ENCODE assay signal across 9 mouse cellular contexts in the genomic region with DNA sequence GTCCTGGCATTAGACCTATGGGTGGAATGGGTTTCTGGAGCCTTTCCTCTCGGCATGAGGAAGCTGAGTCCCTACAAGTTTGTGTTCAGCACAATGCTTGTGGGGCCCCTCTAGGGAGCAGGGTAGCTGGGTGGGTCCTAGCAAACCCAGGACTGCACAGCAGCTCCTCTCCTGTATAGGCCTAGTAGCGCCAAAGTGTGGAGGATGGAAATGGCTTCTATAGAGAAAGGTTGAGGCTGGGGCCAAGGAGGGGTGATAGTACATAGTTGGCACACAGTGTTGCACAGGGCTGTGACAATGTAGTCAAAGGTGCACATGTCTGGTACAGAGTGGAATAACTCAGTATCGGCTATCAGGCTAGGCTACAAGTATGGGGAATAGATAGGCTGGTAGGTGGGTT. TPM values are rescaled to one million over a fixed set of nuclear protein-coding genes. Genes with fewer than 3 reads are reported as not detected.
A peak's percentile ranks its signal among the peaks of the same experiment; 100 is the strongest.
DNase-seq lines count a peak whose midpoint lies in the region; ATAC-seq and TF ChIP-seq lines count a peak whose summit lies in the region.
"Had no signal": no experiment of that assay in that cellular context is flagged by ENCODE, and none has a peak within 500 bp of the region (broad histone marks: within the 10 kb centered on the region; RNA-seq: fewer than 3 reads in every experiment).

No protein-coding gene starts in this region.

- TF ChIP-seq CTCF in kidney, adult 2 months (conservative IDR thresholded peaks at IDR 0.05; ENCODE audit: insufficient read depth, insufficient read length, low read depth, low read length) = no peak
- no peak for TF ChIP-seq CTCF in hindbrain, postnatal 0 days (IDR thresholded peaks at IDR 0.05; ENCODE audit: low read depth)

- TF ChIP-seq POLR2A in kidney, adult 2 months (IDR thresholded peaks at IDR 0.05; ENCODE audit: low read depth, low read length) = no peak
- TF ChIP-seq POLR2A in myocyte (IDR thresholded peaks at IDR 0.05; ENCODE audit: insufficient read length, low read depth) = no peak

- no peak for ATAC-seq in hindbrain, postnatal 0 days

- peak overlapping the region; percentile 97 for H3K4me2 ChIP-seq in hindbrain, postnatal 0 days (ENCODE audit: low read depth, low read length)
- peak overlapping the region; percentile 81 for H3K4me2 ChIP-seq in myocyte (ENCODE audit: low read depth)

- no peak overlapping the region for H3K9ac ChIP-seq in hindbrain, postnatal 0 days (replicated peaks; ENCODE audit: low read length)

- 83% methylated on average over 3 of the region's 3 CpGs for WGBS in kidney, adult 2 months
- 87% methylated on average over 3 of the region's 3 CpGs for WGBS in forebrain, embryonic 10.5 days
- 58% methylated on average over 3 of the region's 3 CpGs for WGBS in hindbrain, postnatal 0 days

- no peak overlapping the region for H3K27ac ChIP-seq in kidney, adult 2 months (ENCODE audit: insufficient read depth, low read depth, low read length)
- H3K27ac ChIP-seq in forebrain, embryonic 10.5 days = peak overlapping the region; percentile 96
- H3K27ac ChIP-seq in hindbrain, postnatal 0 days = no peak overlapping the region; the same call in 1 of the 2 replicates

- H3K4me3 ChIP-seq in kidney, adult 2 months (ENCODE audit: insufficient read depth, low read depth, low read length) = peak overlapping the region; percentile 69; the same call in 1 of the 2 replicates
- peak overlapping the region; percentile 88 for H3K4me3 ChIP-seq in forebrain, embryonic 10.5 days
- H3K4me3 ChIP-seq in hindbrain, postnatal 0 days (ENCODE audit: low read length) = no peak overlapping the region
- no peak overlapping the region for H3K4me3 ChIP-seq in myocyte

- no peaks in the 10 kb centered on the region for H3K27me3 ChIP-seq in kidney, adult 2 months (replicated peaks; ENCODE audit: control insufficient read depth, insufficient read depth, low read length)
- no peaks in the 10 kb centered on the region for H3K27me3 ChIP-seq in forebrain, embryonic 10.5 days (ENCODE audit: poor library complexity, severe bottlenecking)
- no peaks in the 10 kb centered on the region for H3K27me3 ChIP-seq in hindbrain, postnatal 0 days (ENCODE audit: insufficient read depth, low read length)
- no peaks in the 10 kb centered on the region for H3K27me3 ChIP-seq in myocyte (ENCODE audit: control insufficient read depth, insufficient read depth, insufficient read length)

- H3K4me1 ChIP-seq in kidney, adult 2 months (ENCODE audit: control insufficient read depth, insufficient read depth, low read length) = peaks cover 19% of the 10 kb centered on the region
- peaks cover 84% of the 10 kb centered on the region for H3K4me1 ChIP-seq in forebrain, embryonic 10.5 days
- peaks cover 27% of the 10 kb centered on the region for H3K4me1 ChIP-seq in hindbrain, postnatal 0 days (ENCODE audit: insufficient read depth, low read length)

- no peak for DNase-seq in kidney, adult 2 months
- DNase-seq in kidney, adult 9 months = no peak
- DNase-seq in forebrain, embryonic 10.5 days (ENCODE audit: extremely low spot score, low spot score) = no peak
- no peak for DNase-seq in hindbrain, postnatal 0 days (ENCODE audit: low spot score)
- DNase-seq in cerebellum, adult 9-10 months = no peak
- no peak for DNase-seq in spleen, adult 18-20 months
- no peak for DNase-seq in spleen, postnatal 36 days (ENCODE audit: low spot score in 2 of 2)
- DNase-seq: embryo, embryonic 11 days had no signal

- no peaks in the 10 kb centered on the region for H3K79me2 ChIP-seq in myocyte (ENCODE audit: control insufficient read depth, insufficient read depth)

- H3ac ChIP-seq in myocyte (ENCODE audit: control insufficient read depth, insufficient read length) = no peak overlapping the region

- H3K36me3 ChIP-seq in kidney, adult 2 months (ENCODE audit: control insufficient read depth, insufficient read depth, low read length) = no peaks in the 10 kb centered on the region
- peaks cover 32% of the 10 kb centered on the region for H3K36me3 ChIP-seq in forebrain, embryonic 10.5 days (replicated peaks)
- H3K36me3 ChIP-seq in hindbrain, postnatal 0 days (ENCODE audit: insufficient read depth, low read length) = peaks cover 21% of the 10 kb centered on the region
- no peaks in the 10 kb centered on the region for H3K36me3 ChIP-seq in myocyte (ENCODE audit: control insufficient read depth, insufficient read depth)

- no peaks in the 10 kb centered on the region for H3K9me3 ChIP-seq in forebrain, embryonic 10.5 days
- H3K9me3 ChIP-seq in hindbrain, postnatal 0 days (ENCODE audit: low read length) = no peaks in the 10 kb centered on the region

TF ChIP-seq in myocyte, 11 proteins besides CTCF, POLR2A, EP300 and RAD21:
- TF ChIP-seq TCF3 (IDR thresholded peaks at IDR 0.05; ENCODE audit: insufficient read length, low read depth) (no peak), SRF (IDR thresholded peaks at IDR 0.05; ENCODE audit: control insufficient read depth, insufficient read length, low read depth) (no peak), CEBPB (IDR thresholded peaks at IDR 0.05; ENCODE audit: insufficient read depth, poor library complexity, severe bottlenecking) (no peak), REST (IDR thresholded peaks at IDR 0.05; ENCODE audit: insufficient read depth, insufficient read length) (no peak), MAX (IDR thresholded peaks at IDR 0.05; ENCODE audit: low read depth) (no peak), USF1 (IDR thresholded peaks at IDR 0.05; ENCODE audit: low read depth) (no peak), POLR2AphosphoS2 (IDR thresholded peaks at IDR 0.05; ENCODE audit: insufficient read length, low read depth) (no peak), E2F4 (IDR thresholded peaks at IDR 0.05; ENCODE audit: insufficient read depth) (no peak), TCF12 (IDR thresholded peaks at IDR 0.05; ENCODE audit: insufficient read depth, poor library complexity, severe bottlenecking) (no peak), MYOG (IDR thresholded peaks at IDR 0.05; ENCODE audit: control insufficient read depth in 1 of 3, insufficient read depth in 1 of 3, insufficient read length in 2 of 3, low read depth in 2 of 3) (no peak), MYOD1 (IDR thresholded peaks at IDR 0.05; ENCODE audit: control insufficient read depth in 1 of 3, insufficient read length in 2 of 3, low read depth in 2 of 3) (no peak)
TF ChIP-seq in myocyte: peak in this region for 0.

RNA-seq across cellular contexts. Expression of gene Txnrd2, which starts 32.1 kb away (rescaled TPM):
- 35.2 and 39.1 TPM in 2 replicates for polyA plus RNA-seq in kidney, adult 2 months (2012; rRNA removed)
- polyA plus RNA-seq in forebrain, embryonic 10.5 days (2016; fragmentation: Nextera tagmentation; extraction: Ambion mirVana) = 31.6 and 35.1 TPM in 2 replicates
- total RNA-seq in hindbrain, postnatal 0 days (2014; rRNA removed) = 17.9 and 23.1 TPM in 2 replicates
- 37.6 and 41.8 TPM in 2 replicates for polyA plus RNA-seq in hindbrain, postnatal 0 days (2015; fragmentation: Nextera tagmentation; extraction: Ambion mirVana)
- 21.3 TPM for polyA plus RNA-seq in myocyte (2012; fragmentation: generic; extraction: Trizol)

RNA-seq across cellular contexts. Expression of gene Comt, which starts 32.6 kb away (rescaled TPM):
- polyA plus RNA-seq in kidney, adult 2 months (2012; rRNA removed) = 519 and 582 TPM in 2 replicates
- polyA plus RNA-seq in forebrain, embryonic 10.5 days (2016; fragmentation: Nextera tagmentation; extraction: Ambion mirVana) = 58.1 and 60.1 TPM in 2 replicates
- total RNA-seq in hindbrain, postnatal 0 days (2014; rRNA removed) = 82.8 and 88.9 TPM in 2 replicates
- 94.3 and 102 TPM in 2 replicates for polyA plus RNA-seq in hindbrain, postnatal 0 days (2015; fragmentation: Nextera tagmentation; extraction: Ambion mirVana)
- 93.6 TPM for polyA plus RNA-seq in myocyte (2012; fragmentation: generic; extraction: Trizol)

RNA-seq across cellular contexts. Expression of gene Arvcf, which starts 46.1 kb away (rescaled TPM):
- 94.2 and 98.5 TPM in 2 replicates for polyA plus RNA-seq in kidney, adult 2 months (2012; rRNA removed)
- 116 TPM in 2 replicates for polyA plus RNA-seq in forebrain, embryonic 10.5 days (2016; fragmentation: Nextera tagmentation; extraction: Ambion mirVana)
- total RNA-seq in hindbrain, postnatal 0 days (2014; rRNA removed) = 168 and 180 TPM in 2 replicates
- polyA plus RNA-seq in hindbrain, postnatal 0 days (2015; fragmentation: Nextera tagmentation; extraction: Ambion mirVana) = 46.3 and 48.9 TPM in 2 replicates
- 7.6 TPM for polyA plus RNA-seq in myocyte (2012; fragmentation: generic; extraction: Trizol)

RNA-seq across cellular contexts. Expression of gene Tango2, which starts 46.2 kb away (rescaled TPM):
- 147 and 158 TPM in 2 replicates for polyA plus RNA-seq in kidney, adult 2 months (2012; rRNA removed)
- polyA plus RNA-seq in forebrain, embryonic 10.5 days (2016; fragmentation: Nextera tagmentation; extraction: Ambion mirVana) = 35.7 and 37.1 TPM in 2 replicates
- total RNA-seq in hindbrain, postnatal 0 days (2014; rRNA removed) = 43.5 and 63.3 TPM in 2 replicates
- polyA plus RNA-seq in hindbrain, postnatal 0 days (2015; fragmentation: Nextera tagmentation; extraction: Ambion mirVana) = 95.6 and 99.2 TPM in 2 replicates
- 22.2 TPM for polyA plus RNA-seq in myocyte (2012; fragmentation: generic; extraction: Trizol)

Comparison
In these comparisons a context has a peak if more than half of its experiments do, and no peak if none do; other contexts are left out.
1. H3K4me3 ChIP-seq: peak in kidney, adult 2 months (single experiment) and forebrain, embryonic 10.5 days (single experiment); none in hindbrain, postnatal 0 days (single experiment) and myocyte (single experiment).